Mouse (Mus musculus): Measurements from ENCODE around the gene Ttc24. TPM values are rescaled to one million over a fixed set of nuclear protein-coding genes. Genes with fewer than 3 reads are reported as not detected.

Gene Ttc24
- polyA plus RNA-seq, 1 experiment, result not detected

- no peak for TF ChIP-seq GATA1 (IDR thresholded peaks at IDR 0.05; ENCODE audit: low read length)
Observed at GRCm38 (mm10) chr3:88087688-88088087, 9.6 kb upstream of the Ttc24 start.

GRCm38 (mm10) chr3:88085459-88085858 lies 7.4 kb upstream of the Ttc24 start:
- no peak for TF ChIP-seq GATA1 (IDR thresholded peaks at IDR 0.05; ENCODE audit: low read length)

- TF ChIP-seq GATA1 (IDR thresholded peaks at IDR 0.05; ENCODE audit: low read length), result no peak
Observed at GRCm38 (mm10) chr3:88084001-88084400, 5.9 kb upstream of the Ttc24 start.

- TF ChIP-seq GATA1 (IDR thresholded peaks at IDR 0.05; ENCODE audit: low read length), result no peak
Observed at GRCm38 (mm10) chr3:88082663-88083062, 4.6 kb upstream of the Ttc24 start.

- no peak for TF ChIP-seq GATA1 (IDR thresholded peaks at IDR 0.05; ENCODE audit: low read length)
Observed at GRCm38 (mm10) chr3:88082224-88082618, 4.1 kb upstream of the Ttc24 start.

GRCm38 (mm10) chr3:88081345-88082223 lies 3.5 kb upstream of the Ttc24 start, which contains the start of gene Iqgap3:
Gene Iqgap3, plus strand, starts transcription at chr3:88081971.
- TF ChIP-seq GATA1 (IDR thresholded peaks at IDR 0.05; ENCODE audit: low read length), result no peak

- TF ChIP-seq GATA1 (IDR thresholded peaks at IDR 0.05; ENCODE audit: low read length), result no peak
Observed at GRCm38 (mm10) chr3:88077441-88077840, 663 bp downstream of the Ttc24 start.

GRCm38 (mm10) chr3:88074766-88075165 lies 3.3 kb downstream of the Ttc24 start:
- TF ChIP-seq GATA1 (IDR thresholded peaks at IDR 0.05; ENCODE audit: low read length), result no peak

GRCm38 (mm10) chr3:88074351-88074750 lies 3.8 kb downstream of the Ttc24 start:
- no peak for TF ChIP-seq GATA1 (IDR thresholded peaks at IDR 0.05; ENCODE audit: low read length)

- no peak for TF ChIP-seq GATA1 (IDR thresholded peaks at IDR 0.05; ENCODE audit: low read length)
Observed at GRCm38 (mm10) chr3:88073631-88074030, 4.5 kb downstream of the Ttc24 start.

GRCm38 (mm10) chr3:88071783-88072182 lies 6.3 kb downstream of the Ttc24 start:
- TF ChIP-seq GATA1 (IDR thresholded peaks at IDR 0.05; ENCODE audit: low read length), result no peak

- TF ChIP-seq GATA1 (IDR thresholded peaks at IDR 0.05; ENCODE audit: low read length), result no peak
Observed at GRCm38 (mm10) chr3:88068386-88068785, 9.7 kb downstream of the Ttc24 start.

GRCm38 (mm10) chr3:88057902-88058696 lies 20.0 kb downstream of the Ttc24 start, which contains the start of gene Naxe:
Gene Naxe, minus strand, starts transcription at chr3:88058495.
- no peak for TF ChIP-seq GATA1 (IDR thresholded peaks at IDR 0.05; ENCODE audit: low read length)

GRCm38 (mm10) chr3:88057030-88057429 lies 21.1 kb downstream of the Ttc24 start:
- no peak for TF ChIP-seq GATA1 (IDR thresholded peaks at IDR 0.05; ENCODE audit: low read length)

GRCm38 (mm10) chr3:88049532-88049931 lies 28.6 kb downstream of the Ttc24 start:
- TF ChIP-seq GATA1 (IDR thresholded peaks at IDR 0.05; ENCODE audit: low read length), result no peak

Data from G1E-ER4 (cell line).